Mouse (Mus musculus) thymus, postnatal 10 days (tissue): Measurements from ENCODE around the gene Slc35b3.

Experiments used
- DNase-seq, 2 experiments: peaks; one replicate each; pipeline ENCODE4 v3.0.0; 2021; ENCODE audit warnings: low spot score in 2 of 2

Gene Slc35b3

DNA sequence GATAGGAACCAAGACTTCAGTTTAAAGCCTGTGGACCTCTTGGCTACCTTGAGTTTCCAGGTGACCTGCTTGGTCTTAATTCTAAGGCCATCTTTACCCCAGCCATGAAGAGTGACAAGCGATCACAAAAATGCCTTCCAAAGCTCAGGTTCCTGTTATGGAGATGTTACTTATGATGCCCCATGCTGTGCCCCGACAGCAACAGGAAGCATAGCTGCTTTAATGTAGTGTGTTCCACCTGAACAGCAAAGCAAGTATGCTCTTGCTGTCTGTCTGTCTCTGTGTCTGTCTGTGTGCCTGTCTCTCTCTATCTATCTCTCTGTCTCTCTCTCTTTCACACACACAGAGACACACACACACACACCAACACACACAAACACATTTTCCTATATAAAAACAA lies 22.2 kb downstream of the Slc35b3 start:
- no peak for DNase-seq

DNA sequence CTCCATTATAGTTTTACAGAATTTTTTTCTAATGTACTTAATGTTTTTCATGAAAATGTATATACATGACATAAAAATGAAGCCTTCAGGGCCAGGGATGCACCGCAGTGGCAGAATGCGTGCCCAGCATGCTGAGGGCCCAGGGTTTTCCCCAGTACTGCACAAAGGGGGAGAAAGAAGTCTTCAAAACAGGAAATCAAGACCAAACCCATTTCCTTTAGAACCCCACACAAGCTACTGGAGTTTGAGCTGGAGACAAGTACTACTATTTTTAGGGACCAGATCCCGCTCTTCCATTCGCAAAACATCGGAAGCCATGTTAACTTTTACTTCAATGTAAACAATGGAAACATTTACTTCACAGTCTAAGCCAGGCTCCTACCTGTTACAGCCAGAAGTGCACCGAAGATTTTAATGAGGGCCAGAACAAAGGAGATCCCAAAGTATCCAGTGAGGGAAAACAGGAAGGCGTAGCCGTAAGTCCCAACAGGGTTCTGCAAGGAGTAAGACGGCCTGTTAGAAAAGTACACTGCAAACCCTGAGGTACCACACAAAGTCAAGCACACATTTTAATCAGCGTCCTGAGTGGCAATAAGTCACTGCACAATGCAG lies 23.7 kb downstream of the Slc35b3 start:
- DNase-seq, result no peak

DNA sequence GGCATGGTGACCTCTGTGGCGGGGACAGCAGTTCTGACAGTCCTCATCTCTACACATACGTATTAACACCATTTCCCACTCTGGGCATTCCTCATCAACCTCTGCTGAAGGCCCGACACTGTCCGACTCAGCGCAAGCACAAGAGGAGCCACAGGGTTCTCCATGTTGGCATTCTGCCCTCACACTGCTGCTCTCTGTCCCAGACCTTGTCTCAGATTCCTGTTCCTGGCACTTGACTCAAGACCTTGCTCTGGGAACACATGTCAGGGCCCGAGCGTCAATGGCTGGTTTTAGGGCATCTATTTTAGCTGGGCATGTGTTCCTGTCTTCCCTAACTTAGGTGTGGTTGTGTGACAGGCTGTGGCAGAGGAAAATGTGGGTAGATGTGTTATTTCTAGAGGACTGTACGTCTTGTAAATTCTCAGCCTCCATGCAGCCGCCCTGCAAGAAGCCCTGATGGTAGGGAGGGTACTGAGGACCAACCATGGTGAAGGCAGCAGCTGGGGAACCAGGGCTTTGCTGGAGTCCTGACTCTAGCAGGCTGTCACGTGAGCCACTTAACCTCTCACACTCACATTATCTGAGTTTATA lies 24.7 kb downstream of the Slc35b3 start:
- no peak for DNase-seq

DNA sequence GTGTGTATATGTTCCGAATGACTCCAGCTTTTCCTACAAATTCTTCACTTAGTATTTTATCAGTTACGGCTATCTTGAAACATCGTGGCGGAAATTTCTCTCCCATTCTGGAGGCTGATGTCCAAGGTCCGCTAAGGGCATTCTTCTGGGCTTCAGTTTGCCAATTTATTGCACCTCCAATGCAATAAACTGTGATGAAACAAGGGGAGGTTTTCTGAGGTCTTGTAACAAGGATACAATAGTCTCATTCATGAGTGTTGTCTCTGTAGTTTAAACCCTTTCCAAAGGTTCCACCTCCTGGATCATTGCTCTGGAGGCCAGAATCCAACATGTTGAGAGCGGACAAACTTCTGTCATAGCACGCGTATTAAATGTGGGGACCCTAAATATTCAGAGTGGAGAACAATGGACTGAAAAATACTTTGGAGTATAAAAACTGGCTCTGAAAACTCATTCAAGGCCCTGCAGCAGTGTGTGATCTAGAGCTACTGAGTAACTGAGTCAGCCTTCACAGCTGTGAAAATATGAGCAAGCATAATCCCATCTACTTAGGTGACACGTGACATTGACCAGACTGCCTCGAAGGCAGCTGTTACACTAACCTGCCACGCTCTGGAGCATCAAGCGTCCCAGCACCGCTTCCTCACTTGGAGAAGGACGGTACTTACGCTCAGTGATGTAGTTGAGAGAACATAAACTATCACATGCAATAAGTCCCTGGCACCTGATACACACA lies 30.7 kb downstream of the Slc35b3 start:
- DNase-seq, result no peak

DNA sequence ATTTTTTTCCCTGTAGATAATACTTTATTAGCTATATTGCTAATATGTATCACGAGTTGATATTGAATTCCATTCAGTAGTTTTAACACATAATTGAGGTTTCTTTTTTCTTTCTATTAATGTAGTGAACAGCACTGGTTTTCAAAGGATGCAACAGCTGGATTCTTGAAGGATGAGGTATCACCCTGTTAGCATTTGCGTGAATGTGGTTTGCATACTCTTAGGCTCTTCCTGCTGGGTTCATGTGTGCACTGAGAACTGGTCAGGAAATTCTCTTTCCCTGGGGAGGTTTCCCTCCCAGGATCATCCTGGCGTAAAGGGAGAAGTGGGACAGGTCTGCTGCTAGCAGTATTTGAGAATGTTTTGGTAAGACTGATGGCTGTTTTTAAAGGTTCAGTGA lies 38.0 kb downstream of the Slc35b3 start:
- DNase-seq, result no peak

- DNase-seq, result no peak
These were observed 39.4 kb downstream of the Slc35b3 start for GRCm38 (mm10) chr13:38921306-38921705.

GRCm38 (mm10) chr13:38918188-38918885 lies 42.3 kb downstream of the Slc35b3 start:
- no peak for DNase-seq

GRCm38 (mm10) chr13:38917556-38917955 lies 43.1 kb downstream of the Slc35b3 start:
- no peak for DNase-seq

DNA sequence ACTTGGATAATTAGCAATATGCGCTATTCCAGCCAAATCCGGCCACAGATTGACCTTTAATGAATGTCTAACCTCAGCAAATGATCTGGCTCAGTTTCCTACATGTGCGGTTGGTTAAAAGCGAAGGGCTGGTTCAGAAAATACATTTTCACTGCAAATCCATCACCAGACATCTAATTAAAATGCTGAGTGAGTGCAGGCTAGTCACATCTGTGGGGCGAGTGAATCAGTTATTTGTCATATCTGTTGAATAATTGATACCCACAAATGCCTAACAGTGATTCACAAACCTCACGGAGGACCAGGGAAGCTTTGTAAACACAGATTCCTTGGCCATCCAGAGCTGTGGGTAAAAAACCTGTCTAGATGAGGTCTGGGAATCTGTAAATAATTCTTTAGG lies 45.9 kb downstream of the Slc35b3 start:
- no peak for DNase-seq

GRCm38 (mm10) chr13:38892364-38892763 lies 68.3 kb downstream of the Slc35b3 start:
- no peak for DNase-seq
